Mouse (Mus musculus) splenic B cell, adult 2 months (primary cell): ENCODE data around the gene Syce1.

Experiments used
- DNase-seq: peaks from one replicate; pipeline ENCODE4 v3.0.0-alpha.2; 2011; ENCODE audit warnings: low read depth, low spot score
- H3K27me3 ChIP-seq: 2 replicates; pipeline ENCODE4 v1.6.1; 2012; ENCODE audit warnings: mild to moderate bottlenecking, low read length, moderate library complexity, mixed read lengths; ENCODE audit not compliant: control insufficient read depth, poor library complexity, insufficient read depth, severe bottlenecking
- H3K36me3 ChIP-seq: 2 replicates; pipeline ENCODE4 v1.6.1; 2012; ENCODE audit warnings: mild to moderate bottlenecking, low read length, moderate library complexity, mixed read lengths; ENCODE audit not compliant: control insufficient read depth, poor library complexity, insufficient read depth, severe bottlenecking

Gene Syce1

GRCm38 (mm10) chr7:140748116-140748826 is 39.4 kb downstream of the Syce1 start:
- DNase-seq = no peak
- Histone ChIP-seq H3K27me3 (no peaks in the 10 kb centered on the region), H3K36me3 (no peaks in the 10 kb centered on the region)

GRCm38 (mm10) chr7:140747402-140747801 is 40.2 kb downstream of the Syce1 start:
- DNase-seq = no peak
- Histone ChIP-seq H3K27me3 (no peaks in the 10 kb centered on the region), H3K36me3 (no peaks in the 10 kb centered on the region)

GRCm38 (mm10) chr7:140733162-140733561 is 54.5 kb downstream of the Syce1 start:
- Histone ChIP-seq H3K36me3 (no peaks in the 10 kb centered on the region), H3K27me3 (no peaks in the 10 kb centered on the region)
- no peak for DNase-seq
